Mouse (Mus musculus) embryonic facial prominence, embryonic 15.5 days (tissue): Measurements from ENCODE around the gene Ccnl1. TPM values are rescaled to one million over a fixed set of nuclear protein-coding genes. Genes with fewer than 3 reads are reported as not detected.

ENCODE experiments used
- ATAC-seq: fragments of 200-750 bp; cut with Nextera tagmentation; 2 replicates; pipeline ENCODE4 v1.8.0; 2017; ENCODE audit warnings: low read depth, moderate TSS enrichment; ENCODE audit not compliant: insufficient number of reproducible peaks, low FRiP score, low TSS enrichment
- H3K27ac ChIP-seq: fragments of 300-500 bp; sonication (generic); replicated peaks from 2 replicates; pipeline ENCODE4 v1.5.1; 2015; ENCODE audit warnings: mild to moderate bottlenecking, inconsistent platforms
- H3K27me3 ChIP-seq: fragments of 300-500 bp; sonication (generic); 2 replicates; pipeline ENCODE4 v1.6.1; 2015; ENCODE audit warnings: inconsistent platforms
- H3K36me3 ChIP-seq: fragments of 300-500 bp; sonication (generic); 2 replicates; pipeline ENCODE4 v1.6.1; 2015; ENCODE audit warnings: mild to moderate bottlenecking, inconsistent platforms
- H3K4me1 ChIP-seq: fragments of 300-500 bp; sonication (generic); 2 replicates; pipeline ENCODE4 v1.6.1; 2015; ENCODE audit warnings: inconsistent platforms
- H3K4me2 ChIP-seq: fragments of 300-500 bp; sonication (generic); replicated peaks from 2 replicates; pipeline ENCODE4 v1.6.1; 2015; ENCODE audit warnings: mild to moderate bottlenecking, inconsistent platforms
- H3K4me3 ChIP-seq: fragments of 300-500 bp; sonication (generic); replicated peaks from 2 replicates; pipeline ENCODE4 v1.5.1; 2015; ENCODE audit warnings: mild to moderate bottlenecking, inconsistent platforms
- H3K9ac ChIP-seq: fragments of 300-500 bp; sonication (generic); 2 replicates; pipeline ENCODE4 v1.6.1; 2015; ENCODE audit warnings: inconsistent platforms
- H3K9me3 ChIP-seq: fragments of 300-500 bp; sonication (generic); replicated peaks from 2 replicates; pipeline ENCODE4 v1.6.1; 2016; ENCODE audit warnings: inconsistent platforms
- whole genome bisulfite sequencing: fragments of 180-500 bp; shearing (Covaris S2); methylation state at CpG from one replicate; pipeline ENCODE4 v1.1.7; 2015; 5-methylcytosine and 5-hydroxymethylcytosine counted together
- polyA plus RNA-seq: library from polyadenylated mRNA; unstranded; fragments of >200 nt; fragmentation: Nextera tagmentation; extraction: Ambion mirVana; gene quantifications from 2 replicates; pipeline ENCODE4 v1.2.1, GENCODE M21; 2015

Ccnl1 gene
- polyA plus RNA-seq, 1 experiment from 2014 or later = 107 TPM

GRCm38 (mm10) chr3:65975317-65975716 lies 17.3 kb upstream of the Ccnl1 start:
- H3K9ac ChIP-seq = no peak overlapping the region

GRCm38 (mm10) chr3:65974232-65975058 lies 16.4 kb upstream of the Ccnl1 start:
- peak overlapping the region; percentile 98 for H3K27ac ChIP-seq
- peak; percentile 96 for ATAC-seq
- WGBS = under 1% methylated on average over 43 of the region's 43 CpGs
- peak overlapping the region; percentile 61 for H3K4me3 ChIP-seq
- H3K27me3 ChIP-seq = no peaks in the 10 kb centered on the region
- H3K4me1 ChIP-seq = peaks cover 12% of the 10 kb centered on the region; the same call in 1 of the 2 replicates
- peak overlapping the region; percentile 56 for H3K4me2 ChIP-seq
- H3K36me3 ChIP-seq = no peaks in the 10 kb centered on the region
- no peaks in the 10 kb centered on the region for H3K9me3 ChIP-seq
- peak overlapping the region; percentile 57 for H3K9ac ChIP-seq

More at GRCm38 (mm10) chr3:65975317-65975716, 17.3 kb upstream of the Ccnl1 start:
- no peak for ATAC-seq
- 5% methylated on average over 5 of the region's 5 CpGs for WGBS
- Histone ChIP-seq H3K4me3 (peak overlapping the region; percentile 61), H3K27ac (peak overlapping the region; percentile 98), H3K27me3 (no peaks in the 10 kb centered on the region), H3K4me1 (peaks cover 12% of the 10 kb centered on the region; the same call in 1 of the 2 replicates), H3K36me3 (no peaks in the 10 kb centered on the region), H3K9me3 (no peaks in the 10 kb centered on the region), H3K4me2 (peak overlapping the region; percentile 56)

- ATAC-seq = no peak
- 26% methylated on average over 8 of the region's 8 CpGs for WGBS
These were observed 15.6 kb upstream of the Ccnl1 start for GRCm38 (mm10) chr3:65973501-65974231.

DNA sequence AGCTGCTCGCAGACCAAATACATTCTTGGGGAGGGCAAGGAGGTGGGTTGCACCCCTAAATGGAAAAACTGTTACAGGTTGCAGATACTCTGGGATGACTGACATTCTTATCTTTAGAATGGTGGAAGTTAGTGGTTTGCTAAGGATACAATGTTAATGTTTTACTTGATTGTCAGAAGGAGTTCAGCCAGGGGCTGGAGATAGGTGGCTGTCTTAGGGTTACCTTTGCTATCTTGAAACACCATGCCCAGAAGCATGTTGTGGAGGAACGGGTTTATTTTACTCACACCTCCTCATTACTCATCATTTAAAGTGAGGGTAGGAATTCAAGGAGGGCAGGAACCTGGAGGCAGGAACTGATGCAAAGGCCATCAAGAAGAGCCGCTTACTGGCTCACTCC lies 11.1 kb upstream of the Ccnl1 start:
- Histone ChIP-seq H3K4me2 (no peak overlapping the region), H3K4me1 (peaks cover 5% of the 10 kb centered on the region; the same call in 1 of the 2 replicates), H3K9ac (no peak overlapping the region), H3K4me3 (no peak overlapping the region), H3K36me3 (no peaks in the 10 kb centered on the region), H3K27ac (no peak overlapping the region), H3K27me3 (no peaks in the 10 kb centered on the region), H3K9me3 (no peaks in the 10 kb centered on the region)
- no peak for ATAC-seq
- 84% methylated on average over 3 of the region's 3 CpGs for WGBS

More at GRCm38 (mm10) chr3:65973501-65974231, 15.6 kb upstream of the Ccnl1 start:
- no peaks in the 10 kb centered on the region for H3K36me3 ChIP-seq
- peak overlapping the region; percentile 56 for H3K4me2 ChIP-seq
- H3K9me3 ChIP-seq = no peaks in the 10 kb centered on the region
- H3K4me1 ChIP-seq = peaks cover 12% of the 10 kb centered on the region; the same call in 1 of the 2 replicates
- no peaks in the 10 kb centered on the region for H3K27me3 ChIP-seq
- peak overlapping the region; percentile 61 for H3K4me3 ChIP-seq
- peak overlapping the region; percentile 98 for H3K27ac ChIP-seq
- peak overlapping the region; percentile 52 for H3K9ac ChIP-seq

DNA sequence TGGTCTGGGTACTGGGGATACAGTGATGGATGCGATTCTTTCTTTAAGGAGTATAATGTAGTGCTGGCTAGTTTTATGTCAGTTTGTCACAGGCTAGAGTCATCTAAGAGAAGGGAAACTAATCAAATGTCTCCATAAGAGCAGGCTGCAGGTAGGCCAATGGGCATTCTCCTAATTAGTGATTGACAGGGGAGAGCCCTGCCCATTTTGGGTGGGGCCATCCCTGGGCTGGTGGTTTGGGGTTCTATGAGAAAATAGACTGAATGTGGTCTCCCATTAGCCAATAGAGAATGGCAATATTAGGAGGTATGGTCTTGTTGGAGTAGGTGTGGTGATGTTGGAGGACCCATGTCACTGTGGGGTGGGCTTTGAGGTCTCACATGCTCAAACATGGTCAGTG lies 8.3 kb upstream of the Ccnl1 start:
- WGBS = 100% methylated on average over 1 of the region's 1 CpGs
- no peaks in the 10 kb centered on the region for H3K27me3 ChIP-seq
- no peak overlapping the region for H3K4me2 ChIP-seq
- H3K4me3 ChIP-seq = no peak overlapping the region
- no peak overlapping the region for H3K9ac ChIP-seq
- H3K4me1 ChIP-seq = no peaks in the 10 kb centered on the region
- ATAC-seq = no peak
- H3K9me3 ChIP-seq = no peaks in the 10 kb centered on the region
- H3K27ac ChIP-seq = no peak overlapping the region
- H3K36me3 ChIP-seq = no peaks in the 10 kb centered on the region

- ATAC-seq = no peak
- no peaks in the 10 kb centered on the region for H3K27me3 ChIP-seq
- H3K4me2 ChIP-seq = no peak overlapping the region
- H3K27ac ChIP-seq = no peak overlapping the region
- H3K36me3 ChIP-seq = no peaks in the 10 kb centered on the region
- H3K4me3 ChIP-seq = no peak overlapping the region
- H3K4me1 ChIP-seq = peaks cover 7% of the 10 kb centered on the region
- H3K9me3 ChIP-seq = no peaks in the 10 kb centered on the region
- H3K9ac ChIP-seq = no peak overlapping the region
- WGBS = 78% methylated on average over 4 of the region's 4 CpGs
These were observed 4.4 kb upstream of the Ccnl1 start for GRCm38 (mm10) chr3:65962270-65962930.

GRCm38 (mm10) chr3:65960291-65960945 lies 2.4 kb upstream of the Ccnl1 start:
- Histone ChIP-seq H3K4me2 (no peak overlapping the region), H3K4me3 (no peak overlapping the region), H3K9me3 (no peaks in the 10 kb centered on the region), H3K36me3 (peaks cover 10% of the 10 kb centered on the region; the same call in 1 of the 2 replicates), H3K27me3 (no peaks in the 10 kb centered on the region), H3K9ac (no peak overlapping the region), H3K27ac (no peak overlapping the region), H3K4me1 (peaks cover 19% of the 10 kb centered on the region)
- no peak for ATAC-seq
- WGBS = 91% methylated on average over 5 of the region's 5 CpGs

- H3K4me3 ChIP-seq = peak overlapping the region; percentile 98
- peaks cover 22% of the 10 kb centered on the region for H3K4me1 ChIP-seq
- H3K9ac ChIP-seq = no peak overlapping the region
- 0 out of 2 replicates have a peak overlapping the region, but pooled peaks have one; percentile 99 for H3K27ac ChIP-seq
- no peak for ATAC-seq
- H3K4me2 ChIP-seq = peak overlapping the region; percentile 50
- peaks cover 13% of the 10 kb centered on the region for H3K36me3 ChIP-seq
- WGBS = 81% methylated on average over 3 of the region's 3 CpGs
- H3K9me3 ChIP-seq = no peaks in the 10 kb centered on the region
- no peaks in the 10 kb centered on the region for H3K27me3 ChIP-seq
These were observed 1.5 kb upstream of the Ccnl1 start for GRCm38 (mm10) chr3:65959416-65960001.

- WGBS = 6% methylated on average over 9 of the region's 9 CpGs
These were observed 764 bp upstream of the Ccnl1 start for GRCm38 (mm10) chr3:65958840-65959185.

DNA sequence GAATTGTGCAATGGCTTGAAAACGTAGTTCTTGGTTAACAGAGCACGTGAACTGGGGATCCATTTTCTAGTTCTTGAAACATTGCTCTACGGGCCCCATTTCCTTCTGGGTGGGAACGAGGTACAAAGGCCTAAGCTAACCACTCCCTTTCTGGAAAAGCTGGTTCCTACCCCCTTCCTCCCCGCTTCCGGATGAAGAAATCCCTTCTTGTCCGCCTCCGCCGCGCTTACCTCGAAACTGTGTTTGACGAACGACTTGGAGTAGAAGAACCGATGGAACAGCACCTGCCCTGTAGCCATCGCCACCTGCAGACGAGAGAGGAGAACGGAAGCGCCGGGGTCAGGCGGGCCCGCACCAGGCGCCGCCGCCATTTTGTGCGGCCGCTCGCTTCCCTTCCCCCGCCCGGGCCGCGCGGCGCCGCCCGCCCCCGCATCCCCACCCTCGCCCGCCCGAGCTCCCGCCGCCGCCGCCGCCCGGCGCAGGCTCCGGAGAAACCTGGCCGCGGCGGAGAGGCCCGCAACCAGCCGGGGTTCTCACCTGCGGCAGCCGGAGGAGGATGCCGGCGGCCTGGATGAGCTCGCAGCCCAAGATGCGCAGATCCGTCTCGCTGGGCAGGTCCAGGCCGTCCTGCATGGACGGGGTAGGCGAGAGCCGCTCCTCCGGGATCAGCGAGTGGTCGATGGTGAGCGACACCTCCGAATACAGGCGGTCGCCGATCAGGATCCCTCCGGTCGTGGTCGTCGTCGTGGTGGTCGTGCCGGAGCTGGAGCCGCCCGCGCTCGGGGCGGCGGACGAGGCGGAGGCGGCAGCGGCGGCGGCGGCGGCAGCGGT lies 563 bp downstream of the Ccnl1 start:
- Histone ChIP-seq H3K27me3 (no peaks in the 10 kb centered on the region), H3K4me1 (peaks cover 26% of the 10 kb centered on the region), H3K27ac (peak overlapping the region; percentile 99), H3K4me2 (peak overlapping the region; percentile 57), H3K9ac (peak overlapping the region; percentile 100), H3K4me3 (peak overlapping the region; percentile 98), H3K9me3 (no peaks in the 10 kb centered on the region), H3K36me3 (peaks cover 16% of the 10 kb centered on the region)
- ATAC-seq = peak; percentile 83
- WGBS = under 1% methylated on average over 78 of the region's 94 CpGs

More at GRCm38 (mm10) chr3:65958840-65959185, 764 bp upstream of the Ccnl1 start:
- peak overlapping the region; percentile 50 for H3K4me2 ChIP-seq
- H3K36me3 ChIP-seq = peaks cover 13% of the 10 kb centered on the region
- peak overlapping the region; percentile 100 for H3K9ac ChIP-seq
- no peak for ATAC-seq
- H3K4me3 ChIP-seq = peak overlapping the region; percentile 98
- no peaks in the 10 kb centered on the region for H3K27me3 ChIP-seq
- peaks cover 22% of the 10 kb centered on the region for H3K4me1 ChIP-seq
- peak overlapping the region; percentile 99 for H3K27ac ChIP-seq
- H3K9me3 ChIP-seq = no peaks in the 10 kb centered on the region
